Mouse (Mus musculus) stomach, embryonic 14.5 days (tissue): Measurements from ENCODE around the gene Mettl8. TPM values are rescaled to one million over a fixed set of nuclear protein-coding genes. Genes with fewer than 3 reads are reported as not detected.

Source experiments
- ATAC-seq: fragments of 200-750 bp; cut with Nextera tagmentation; 2 replicates; pipeline ENCODE4 v1.8.0; 2017; ENCODE audit warnings: low read depth, moderate TSS enrichment; ENCODE audit not compliant: insufficient number of reproducible peaks, insufficient read depth, low FRiP score
- H3K27ac ChIP-seq: fragments of 300-500 bp; sonication (generic); 2 replicates; pipeline ENCODE4 v1.5.1; 2014; ENCODE audit warnings: mild to moderate bottlenecking, low read length, moderate library complexity, mixed read lengths
- H3K27me3 ChIP-seq: fragments of 300-500 bp; sonication (generic); 2 replicates; pipeline ENCODE4 v1.6.1; 2014; ENCODE audit warnings: low read length, control low read depth, mixed read lengths; ENCODE audit not compliant: control insufficient read depth, insufficient read depth
- H3K36me3 ChIP-seq: fragments of 300-500 bp; sonication (generic); 2 replicates; pipeline ENCODE4 v1.6.1; 2014; ENCODE audit warnings: mild to moderate bottlenecking, control low read depth, low read length, moderate library complexity, mixed read lengths; ENCODE audit not compliant: control insufficient read depth, insufficient read depth
- H3K4me1 ChIP-seq: fragments of 300-500 bp; sonication (generic); 2 replicates; pipeline ENCODE4 v1.6.1; 2014; ENCODE audit warnings: low read length, control low read depth, mixed read lengths; ENCODE audit not compliant: control insufficient read depth, insufficient read depth
- H3K4me2 ChIP-seq: fragments of 300-500 bp; sonication (generic); replicated peaks from 2 replicates; pipeline ENCODE4 v1.6.1; 2014; ENCODE audit warnings: low read depth, low read length, control low read depth
- H3K4me3 ChIP-seq: fragments of 300-500 bp; sonication (generic); 2 replicates; pipeline ENCODE4 v1.5.1; 2014; ENCODE audit warnings: low read depth, low read length, control low read depth
- H3K9ac ChIP-seq: fragments of 300-500 bp; sonication (generic); replicated peaks from 2 replicates; pipeline ENCODE4 v1.6.1; 2014; ENCODE audit warnings: low read depth, mild to moderate bottlenecking, control low read depth, low read length, moderate library complexity, mixed read lengths
- H3K9me3 ChIP-seq: fragments of 300-500 bp; sonication (generic); 2 replicates; pipeline ENCODE4 v1.6.1; 2016; ENCODE audit warnings: low read depth, low read length, control low read depth; ENCODE audit not compliant: control insufficient read depth
- WGBS: fragments of 180-500 bp; shearing (Covaris S2); extraction: QIAGEN DNeasy Blood & Tissue Kit; methylation state at CpG from one replicate; pipeline ENCODE4 v1.1.7; 2014; 5-methylcytosine and 5-hydroxymethylcytosine counted together
- polyA plus RNA-seq: library from polyadenylated mRNA; unstranded; fragments of >200 nt; fragmentation: Nextera tagmentation; extraction: Ambion mirVana; gene quantifications from 2 replicates; pipeline ENCODE4 v1.2.1, GENCODE M21; 2014

The Mettl8 gene
- polyA plus RNA-seq, 1 experiment from 2014 or later = 22.3 TPM

- WGBS = 81% methylated on average over 8 of the region's 8 CpGs
- Histone ChIP-seq H3K4me1 (no peaks in the 10 kb centered on the region), H3K27me3 (no peaks in the 10 kb centered on the region), H3K36me3 (no peaks in the 10 kb centered on the region), H3K27ac (no peak overlapping the region), H3K9me3 (no peaks in the 10 kb centered on the region), H3K4me2 (no peak overlapping the region), H3K4me3 (no peak overlapping the region), H3K9ac (no peak overlapping the region)
- no peak for ATAC-seq
Observed at GRCm38 (mm10) chr2:70944511-70945305, 110.7 kb downstream of the Mettl8 start.

GRCm38 (mm10) chr2:70940826-70941225, 114.6 kb downstream of the Mettl8 start:
- H3K4me2 ChIP-seq = no peak overlapping the region
- no peak for ATAC-seq
- H3K9me3 ChIP-seq = no peaks in the 10 kb centered on the region
- no peaks in the 10 kb centered on the region for H3K27me3 ChIP-seq
- no peak overlapping the region for H3K27ac ChIP-seq
- no peaks in the 10 kb centered on the region for H3K4me1 ChIP-seq
- H3K4me3 ChIP-seq = no peak overlapping the region
- 87% methylated on average over 14 of the region's 14 CpGs for WGBS
- H3K36me3 ChIP-seq = no peaks in the 10 kb centered on the region
- no peak overlapping the region for H3K9ac ChIP-seq

- WGBS = 84% methylated on average over 21 of the region's 21 CpGs
- no peaks in the 10 kb centered on the region for H3K27me3 ChIP-seq
- H3K27ac ChIP-seq = no peak overlapping the region
- no peaks in the 10 kb centered on the region for H3K4me1 ChIP-seq
- no peaks in the 10 kb centered on the region for H3K9me3 ChIP-seq
- H3K4me3 ChIP-seq = no peak overlapping the region
- H3K4me2 ChIP-seq = no peak overlapping the region
- no peaks in the 10 kb centered on the region for H3K36me3 ChIP-seq
- no peak for ATAC-seq
- H3K9ac ChIP-seq = no peak overlapping the region
Observed at GRCm38 (mm10) chr2:70938844-70939494, 116.4 kb downstream of the Mettl8 start.

DNA sequence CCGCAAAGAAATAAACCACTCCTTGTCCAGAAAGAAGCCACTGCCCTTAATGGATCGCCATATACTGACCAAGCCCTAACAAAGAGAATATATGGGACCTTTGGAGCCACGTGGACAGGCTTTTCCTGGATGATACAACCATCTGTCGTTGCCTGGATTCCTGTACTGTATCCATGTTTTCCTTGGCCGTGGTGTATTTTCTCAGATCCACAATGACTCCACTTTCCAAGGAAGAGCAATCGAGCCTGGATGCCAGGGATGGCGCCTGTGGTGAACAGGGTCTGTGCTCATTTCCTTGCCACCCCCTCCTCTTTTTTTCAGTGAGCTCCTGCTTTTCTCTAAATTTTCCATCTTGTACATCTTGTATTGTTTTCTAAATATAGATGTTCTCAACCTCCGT, 120.6 kb downstream of the Mettl8 start:
- WGBS = 76% methylated on average over 8 of the region's 8 CpGs
- no peak for ATAC-seq
- H3K4me1 ChIP-seq = no peaks in the 10 kb centered on the region
- no peaks in the 10 kb centered on the region for H3K9me3 ChIP-seq
- no peaks in the 10 kb centered on the region for H3K36me3 ChIP-seq
- no peak overlapping the region for H3K4me2 ChIP-seq
- no peak overlapping the region for H3K4me3 ChIP-seq
- no peak overlapping the region for H3K9ac ChIP-seq
- H3K27ac ChIP-seq = no peak overlapping the region
- H3K27me3 ChIP-seq = no peaks in the 10 kb centered on the region

- 83% methylated on average over 1 of the region's 1 CpGs for WGBS
- ATAC-seq = no peak
- Histone ChIP-seq H3K36me3 (no peaks in the 10 kb centered on the region), H3K27me3 (no peaks in the 10 kb centered on the region), H3K4me1 (no peaks in the 10 kb centered on the region), H3K4me3 (no peak overlapping the region), H3K27ac (no peak overlapping the region), H3K9ac (no peak overlapping the region), H3K9me3 (no peaks in the 10 kb centered on the region), H3K4me2 (no peak overlapping the region)
Observed at GRCm38 (mm10) chr2:70933516-70933915, 121.9 kb downstream of the Mettl8 start.

- Histone ChIP-seq H3K4me2 (no peak overlapping the region), H3K27ac (no peak overlapping the region), H3K36me3 (no peaks in the 10 kb centered on the region), H3K4me3 (no peak overlapping the region), H3K9ac (no peak overlapping the region), H3K9me3 (no peaks in the 10 kb centered on the region), H3K4me1 (no peaks in the 10 kb centered on the region), H3K27me3 (no peaks in the 10 kb centered on the region)
- no peak for ATAC-seq
- 73% methylated on average over 4 of the region's 4 CpGs for WGBS
Observed at GRCm38 (mm10) chr2:70932965-70933364, 122.4 kb downstream of the Mettl8 start.

- no peak overlapping the region for H3K4me2 ChIP-seq
- H3K4me3 ChIP-seq = no peak overlapping the region
- H3K9ac ChIP-seq = no peak overlapping the region
- no peaks in the 10 kb centered on the region for H3K9me3 ChIP-seq
- no peaks in the 10 kb centered on the region for H3K36me3 ChIP-seq
- H3K27ac ChIP-seq = no peak overlapping the region
- WGBS = 81% methylated on average over 11 of the region's 11 CpGs
- H3K27me3 ChIP-seq = no peaks in the 10 kb centered on the region
- ATAC-seq = no peak
- H3K4me1 ChIP-seq = no peaks in the 10 kb centered on the region
Observed at GRCm38 (mm10) chr2:70930631-70931288, 124.6 kb downstream of the Mettl8 start.

GRCm38 (mm10) chr2:70929714-70930113, 125.7 kb downstream of the Mettl8 start:
- ATAC-seq = no peak
- 85% methylated on average over 11 of the region's 11 CpGs for WGBS
- Histone ChIP-seq H3K27ac (no peak overlapping the region), H3K4me3 (no peak overlapping the region), H3K4me2 (no peak overlapping the region), H3K9me3 (no peaks in the 10 kb centered on the region), H3K4me1 (no peaks in the 10 kb centered on the region), H3K36me3 (no peaks in the 10 kb centered on the region), H3K9ac (no peak overlapping the region), H3K27me3 (no peaks in the 10 kb centered on the region)
